Mouse (Mus musculus): ENCODE data around the gene Irf8.

GRCm38 (mm10) chr8:120699565-120699964, 36.6 kb upstream of the Irf8 start:
- no peak for TF ChIP-seq CTCF (IDR thresholded peaks at IDR 0.05; ENCODE audit: low read depth, low read length)
- TF ChIP-seq POLR2A (IDR thresholded peaks at IDR 0.05; ENCODE audit: extremely low read depth, insufficient read depth, low read length) = no peak

Measured in liver, adult 2 months (tissue).